Mouse (Mus musculus) E14TG2a.4 (cell line): ENCODE data around the gene Ctnnbl1.

Experiments used
- CTCF ChIP-seq: conservative IDR thresholded peaks from 2 replicates; pipeline ENCODE4 v1.5.1; 2014; ENCODE audit warnings: low read length
- NANOG ChIP-seq: IDR thresholded peaks from 2 replicates; pipeline ENCODE4 v1.6.1; 2014; ENCODE audit warnings: borderline replicate concordance, low read length, mixed read lengths

GRCm38 (mm10) chr2:157789226-157789625, 52.0 kb downstream of the Ctnnbl1 start:
- TF ChIP-seq CTCF (no peak), NANOG (no peak)
